Mouse (Mus musculus): ENCODE results near the gene Carnmt1. TPM values are rescaled to one million over a fixed set of nuclear protein-coding genes. Genes with fewer than 3 reads are reported as not detected.
A peak's percentile ranks its signal among the peaks of the same experiment; 100 is the strongest.

Carnmt1 gene
- polyA plus RNA-seq, 2 experiments from 2014 or later: 2.2 to 3.5 TPM

GRCm38 (mm10) chr19:18713357-18713756 is 42.8 kb downstream of the Carnmt1 start:
- ATAC-seq: peak; percentile 27

GRCm38 (mm10) chr19:18716374-18716773 is 45.8 kb downstream of the Carnmt1 start:
- no peak for ATAC-seq

GRCm38 (mm10) chr19:18720337-18720736 is 49.8 kb downstream of the Carnmt1 start:
- no peak for ATAC-seq

- no peak for ATAC-seq
Measured at GRCm38 (mm10) chr19:18725186-18725585, 54.6 kb downstream of the Carnmt1 start.

GRCm38 (mm10) chr19:18730255-18730654 is 59.7 kb downstream of the Carnmt1 start:
- ATAC-seq: no peak

GRCm38 (mm10) chr19:18731077-18731476 is 60.5 kb downstream of the Carnmt1 start:
- ATAC-seq: no peak

- ATAC-seq: no peak
Measured at GRCm38 (mm10) chr19:18735901-18736300, 65.3 kb downstream of the Carnmt1 start.

- ATAC-seq: no peak
Measured at GRCm38 (mm10) chr19:18739146-18739545, 68.6 kb downstream of the Carnmt1 start.

- ATAC-seq: no peak
Measured at GRCm38 (mm10) chr19:18743946-18744345, 73.4 kb downstream of the Carnmt1 start.

- peak; percentile 87 for ATAC-seq
Measured at GRCm38 (mm10) chr19:18746576-18747340, 76.2 kb downstream of the Carnmt1 start.

GRCm38 (mm10) chr19:18747379-18747778 is 76.8 kb downstream of the Carnmt1 start:
- peak; percentile 40 for ATAC-seq

GRCm38 (mm10) chr19:18749598-18750339 is 79.2 kb downstream of the Carnmt1 start, which contains the start of gene Trpm6:
Gene Trpm6, plus strand, starts transcription at chr19:18749983.
- ATAC-seq: no peak

Other genes starting within 250 kb of the Carnmt1 start
- 100 to 1,000 TPM; 100 to 103 TPM for gene Ostf1, start 38.9 kb upstream of the Carnmt1 start, polyA plus RNA-seq (2017; shearing (Covaris generic))
- 1 to 10 TPM; 7.4 to 8.1 TPM for gene Nmrk1, start 38.8 kb upstream of the Carnmt1 start, polyA plus RNA-seq (2017; shearing (Covaris generic))
- 1 to 10 TPM; 1.5 to 3.5 TPM for gene D030056L22Rik, start 42.4 kb downstream of the Carnmt1 start, polyA plus RNA-seq (2017; shearing (Covaris generic))
- under 1 TPM; 0.13 to 0.38 TPM for gene Trpm6, start 79.2 kb downstream of the Carnmt1 start, polyA plus RNA-seq (2017; shearing (Covaris generic))